Mouse (Mus musculus) lung, adult 2 months (tissue): ENCODE measurements at regions not wholly inside any gene's neighbourhood (a gene's known extent, or its start where the extent isn't known, plus 50 kb on each side); places are given as distances from the start of the nearest gene placed in this dataset.

Source experiments
- CTCF ChIP-seq: fragments of 200-500 bp; IDR thresholded peaks from 2 replicates; pipeline ENCODE4 v1.5.1; 2011; ENCODE audit warnings: mild to moderate bottlenecking, low read length, control low read depth; ENCODE audit not compliant: insufficient read depth
- POLR2A ChIP-seq: fragments of 200-500 bp; IDR thresholded peaks from 2 replicates; pipeline ENCODE4 v1.6.1; 2011; ENCODE audit warnings: low read depth, mild to moderate bottlenecking, control low read depth, low read length, borderline replicate concordance; ENCODE audit errors: extremely low read depth

- TF ChIP-seq CTCF: no peak
- no peak for TF ChIP-seq POLR2A
Observed at GRCm38 (mm10) chr3:132533323-132533904, 96.2 kb upstream of the Gimd1 start.
